Mouse (Mus musculus) CH12.LX (cell line): ENCODE data around the gene Pdss2.

Source experiments
- CTCF ChIP-seq, 2 experiments: IDR thresholded peaks in 1 of 2; conservative IDR thresholded peaks in 1 of 2; 2 replicates each; pipeline ENCODE4 v1.5.1; 2011 to 2012; ENCODE audit warnings: low read depth in 2 of 2, low read length in 2 of 2, improper control_type of control experiment in 1 of 2, inconsistent platforms in 1 of 2, mild to moderate bottlenecking in 1 of 2, moderate library complexity in 1 of 2
- E2F4 ChIP-seq: IDR thresholded peaks from 2 replicates; pipeline ENCODE4 v1.6.1; 2011; ENCODE audit warnings: low read depth, low read length, improper control_type of control experiment; ENCODE audit not compliant: insufficient replicate concordance
- JUND ChIP-seq: conservative IDR thresholded peaks from 2 replicates; pipeline ENCODE4 v1.6.1; 2011; ENCODE audit warnings: low read depth, low read length, improper control_type of control experiment
- MAX ChIP-seq: IDR thresholded peaks from 2 replicates; pipeline ENCODE4 v1.6.1; 2011; ENCODE audit warnings: low read length, improper control_type of control experiment
- MEF2A ChIP-seq: IDR thresholded peaks from 2 replicates; pipeline ENCODE4 v1.6.1; 2014; ENCODE audit warnings: low read depth, mild to moderate bottlenecking, inconsistent platforms, low read length, improper control_type of control experiment, borderline replicate concordance
- MYC ChIP-seq: IDR thresholded peaks from 2 replicates; pipeline ENCODE4 v1.6.1; 2011; ENCODE audit warnings: low read depth, mild to moderate bottlenecking, improper control_type of control experiment, low read length
- NRF1 ChIP-seq: IDR thresholded peaks from 2 replicates; pipeline ENCODE4 v1.6.1; 2014; ENCODE audit warnings: low read depth, mild to moderate bottlenecking, inconsistent platforms, low read length, improper control_type of control experiment, moderate library complexity
- POLR2A ChIP-seq: IDR thresholded peaks from 2 replicates; pipeline ENCODE4 v1.6.1; 2011; ENCODE audit warnings: low read depth, mild to moderate bottlenecking, improper control_type of control experiment, low read length
- POLR2AphosphoS2 ChIP-seq: IDR thresholded peaks from 2 replicates; pipeline ENCODE4 v1.6.1; 2011; ENCODE audit warnings: low read depth, low read length, improper control_type of control experiment
- TCF12 ChIP-seq: IDR thresholded peaks from 2 replicates; pipeline ENCODE4 v1.6.1; 2014; ENCODE audit warnings: low read depth, mild to moderate bottlenecking, inconsistent platforms, low read length, improper control_type of control experiment

DNA sequence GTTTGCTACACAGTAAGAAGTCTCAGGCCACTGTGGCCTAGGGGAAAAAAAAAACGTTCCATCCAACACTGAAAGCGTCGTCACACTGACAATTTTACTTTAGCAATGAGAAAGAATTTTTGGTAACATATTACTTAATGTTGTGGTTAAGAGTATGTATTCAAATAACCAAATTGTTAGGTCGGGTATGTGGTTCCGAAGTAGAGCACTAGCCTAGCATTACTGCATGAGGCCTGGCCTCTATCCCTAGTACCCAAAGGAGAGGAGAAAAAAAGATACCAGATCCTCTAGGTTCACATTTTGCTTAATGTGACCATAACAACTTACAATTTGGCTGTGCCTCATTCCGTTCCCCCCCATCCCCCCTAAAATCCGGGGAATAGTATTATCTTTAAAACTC lies 807 bp upstream of the Pdss2 start:
- TF ChIP-seq E2F4: no peak
- TF ChIP-seq POLR2A: no peak
- TF ChIP-seq NRF1: no peak
- TF ChIP-seq MEF2A: no peak
- TF ChIP-seq POLR2AphosphoS2: no peak
- no peak for TF ChIP-seq CTCF (conservative IDR thresholded peaks at IDR 0.05 in 1 of 2, IDR thresholded peaks at IDR 0.05 in 1 of 2; ENCODE audit: low read depth in 2 of 2, low read length in 2 of 2)
- TF ChIP-seq TCF12: no peak
- TF ChIP-seq JUND: no peak
- no peak for TF ChIP-seq MYC
- TF ChIP-seq MAX: peak; percentile 45
